Mouse (Mus musculus): ENCODE results near the gene Abcc3. TPM values are rescaled to one million over a fixed set of nuclear protein-coding genes. Genes with fewer than 3 reads are reported as not detected.

Gene Abcc3
- polyA plus RNA-seq, 1 experiment from 2014 or later: 0.59 TPM

DNA sequence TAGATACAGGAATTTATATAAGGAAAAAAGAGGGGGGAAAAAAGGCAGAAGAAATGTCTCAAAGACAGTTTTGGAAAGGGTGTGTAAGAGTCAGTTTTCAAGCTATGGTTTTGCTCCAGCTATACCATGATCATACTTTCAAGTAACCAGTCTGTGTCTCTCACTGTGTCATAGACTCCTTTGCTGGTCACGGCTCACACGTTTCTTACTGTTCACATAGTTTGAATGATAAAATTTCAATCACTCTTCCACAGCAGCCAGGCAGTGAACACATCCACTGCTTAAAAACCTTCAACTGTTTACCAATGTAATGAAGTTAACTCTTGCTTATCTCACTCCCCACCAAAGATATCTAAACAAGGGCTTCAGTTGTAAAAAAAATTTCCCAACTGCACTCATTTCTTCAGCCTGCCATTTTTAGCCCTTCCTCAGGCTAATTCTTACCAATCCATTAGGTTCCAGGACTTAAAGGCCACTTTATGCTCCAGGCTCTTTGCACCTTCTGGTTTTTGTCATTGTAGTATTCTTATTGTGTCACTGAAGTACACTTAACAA is 78.6 kb downstream of the Abcc3 start:
- 28% methylated on average over 2 of the region's 2 CpGs for WGBS

DNA sequence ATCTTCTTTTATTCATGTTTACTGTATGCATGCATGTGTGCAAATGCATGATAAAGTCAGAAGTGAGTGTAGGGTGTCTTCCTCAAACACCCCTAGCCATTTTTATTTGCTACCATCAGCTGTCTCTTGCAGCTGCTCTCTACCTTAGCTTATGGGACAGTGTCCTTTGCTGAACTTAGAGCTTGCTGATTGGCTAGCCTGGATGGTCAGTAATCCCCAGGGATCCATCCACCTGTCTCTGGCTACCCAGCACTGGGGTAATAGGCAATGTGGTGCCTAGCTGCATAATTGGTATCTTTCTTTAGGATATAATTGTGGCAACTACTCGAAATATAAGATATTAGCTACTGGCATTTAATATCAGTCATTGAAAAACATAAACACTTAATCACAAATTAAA is 80.1 kb downstream of the Abcc3 start:
- Histone ChIP-seq H3K27ac (ENCODE audit: poor library complexity, severe bottlenecking) (no peak overlapping the region), H3K9me3 (replicated peaks) (no peaks in the 10 kb centered on the region), H3K9ac (no peak overlapping the region), H3K36me3 (peaks cover 10% of the 10 kb centered on the region; the same call in 1 of the 2 replicates), H3K4me3 (no peak overlapping the region), H3K4me2 (no peak overlapping the region), H3K4me1 (replicated peaks) (peaks cover 44% of the 10 kb centered on the region), H3K27me3 (replicated peaks) (no peaks in the 10 kb centered on the region)
- 73% methylated on average over 1 of the region's 1 CpGs for WGBS
- ATAC-seq (ENCODE audit: insufficient number of reproducible peaks, low FRiP score): no peak

More for the DNA sequence above, 78.6 kb downstream of the Abcc3 start:
- peaks cover 53% of the 10 kb centered on the region for H3K4me1 ChIP-seq (replicated peaks)
- no peak overlapping the region for H3K4me3 ChIP-seq
- no peak for ATAC-seq (ENCODE audit: insufficient number of reproducible peaks, low FRiP score)
- H3K27ac ChIP-seq (ENCODE audit: poor library complexity, severe bottlenecking): peak overlapping the region; percentile 57
- no peak overlapping the region for H3K9ac ChIP-seq
- no peaks in the 10 kb centered on the region for H3K27me3 ChIP-seq (replicated peaks)
- H3K9me3 ChIP-seq (replicated peaks): no peaks in the 10 kb centered on the region
- H3K4me2 ChIP-seq: peak overlapping the region; percentile 3; the same call in 1 of the 2 replicates
- peaks cover 12% of the 10 kb centered on the region for H3K36me3 ChIP-seq

- H3K36me3 ChIP-seq: peaks cover 74% of the 10 kb centered on the region
- no peaks in the 10 kb centered on the region for H3K9me3 ChIP-seq (replicated peaks)
- no peak overlapping the region for H3K4me2 ChIP-seq
- H3K4me1 ChIP-seq (replicated peaks): no peaks in the 10 kb centered on the region; the same call in 1 of the 2 replicates
- no peak for ATAC-seq (ENCODE audit: insufficient number of reproducible peaks, low FRiP score)
- H3K27me3 ChIP-seq (replicated peaks): no peaks in the 10 kb centered on the region
- no peak overlapping the region for H3K9ac ChIP-seq
- H3K27ac ChIP-seq (ENCODE audit: poor library complexity, severe bottlenecking): 0 out of 2 replicates have a peak overlapping the region, but pooled peaks have one; percentile 43
- no peak overlapping the region for H3K4me3 ChIP-seq
- 74% methylated on average over 9 of the region's 9 CpGs for whole genome bisulfite sequencing
Observed at GRCm38 (mm10) chr11:94294996-94295845, 97.6 kb downstream of the Abcc3 start.

Other genes starting within 250 kb of the Abcc3 start
- gene Tob1, start 181.5 kb downstream of the Abcc3 start, polyA plus RNA-seq (2016; fragmentation: Nextera tagmentation; extraction: Ambion mirVana): 34.9 and 35.2 TPM in 2 replicates
- 2.0 and 2.5 TPM in 2 replicates for gene Wfikkn2, start 147.0 kb downstream of the Abcc3 start, polyA plus RNA-seq (2016; fragmentation: Nextera tagmentation; extraction: Ambion mirVana)
- gene Gm21885, start 111.1 kb downstream of the Abcc3 start, polyA plus RNA-seq (2016; fragmentation: Nextera tagmentation; extraction: Ambion mirVana): 0.35 TPM in 1 of 2 replicates, not detected in the other
- 82.0 and 84.6 TPM in 2 replicates for gene Luc7l3, start 71.0 kb downstream of the Abcc3 start, polyA plus RNA-seq (2016; fragmentation: Nextera tagmentation; extraction: Ambion mirVana)
- 54.2 and 54.6 TPM in 2 replicates for gene Ankrd40, start 65.0 kb downstream of the Abcc3 start, polyA plus RNA-seq (2016; fragmentation: Nextera tagmentation; extraction: Ambion mirVana)
- 1.9 and 2.7 TPM in 2 replicates for gene Cacna1g, start 81.2 kb upstream of the Abcc3 start, polyA plus RNA-seq (2016; fragmentation: Nextera tagmentation; extraction: Ambion mirVana)
- gene Spata20, start 93.2 kb upstream of the Abcc3 start, polyA plus RNA-seq (2016; fragmentation: Nextera tagmentation; extraction: Ambion mirVana): not detected in 2 replicates
- gene Epn3, start 107.0 kb upstream of the Abcc3 start, polyA plus RNA-seq (2016; fragmentation: Nextera tagmentation; extraction: Ambion mirVana): 14.4 and 14.5 TPM in 2 replicates
- gene Mycbpap, start 128.7 kb upstream of the Abcc3 start, polyA plus RNA-seq (2016; fragmentation: Nextera tagmentation; extraction: Ambion mirVana): 9.1 and 11.5 TPM in 2 replicates
- gene Rsad1, start 156.3 kb upstream of the Abcc3 start, polyA plus RNA-seq (2016; fragmentation: Nextera tagmentation; extraction: Ambion mirVana): 5.1 and 5.5 TPM in 2 replicates
- 0.36 TPM in 1 of 2 replicates, not detected in the other for gene Chad, start 172.1 kb upstream of the Abcc3 start, polyA plus RNA-seq (2016; fragmentation: Nextera tagmentation; extraction: Ambion mirVana)
- gene Acsf2, start 208.9 kb upstream of the Abcc3 start, polyA plus RNA-seq (2016; fragmentation: Nextera tagmentation; extraction: Ambion mirVana): 3.4 and 4.3 TPM in 2 replicates
- gene Lrrc59, start 236.8 kb upstream of the Abcc3 start, polyA plus RNA-seq (2016; fragmentation: Nextera tagmentation; extraction: Ambion mirVana): 178 and 180 TPM in 2 replicates

Measured in heart, embryonic 12.5 days (tissue).